Mouse (Mus musculus): ENCODE measurements around the gene Adap2. TPM values are rescaled to one million over a fixed set of nuclear protein-coding genes. Genes with fewer than 3 reads are reported as not detected.
A peak's percentile ranks its signal among the peaks of the same experiment; 100 is the strongest.
"Not testable (repeated sequence)": the region's sequence is repeated elsewhere in the genome, so short reads cannot be mapped to it uniquely, and the experiment has no call there.

Adap2 gene
- polyA plus RNA-seq, 1 experiment from 2014 or later, result 0.19 TPM

GRCm38 (mm10) chr11:80176911-80177895, 23.3 kb downstream of the Adap2 start:
- POLR2A ChIA-PET, result interaction anchor here (0.6 to 0.7 kb wide), 2 partner anchors 38 to 40 kb away, joined by 3 read pairs; no protein-coding TSS in a partner anchor

GRCm38 (mm10) chr11:80178316-80178715, 24.4 kb downstream of the Adap2 start:
- TF ChIP-seq CTCF (IDR thresholded peaks at IDR 0.05), result no peak
- ChIA-PET CTCF (no interaction called here), POLR2A (no interaction called here)
- DNase-seq (ENCODE audit: low read depth, low spot score), result no peak
- no peak for ATAC-seq
- no peaks in the 10 kb centered on the region for H3K27me3 ChIP-seq
- in situ Hi-C loops (cut with MboI; ENCODE audit: low pct_unique_long_range_greater_than_20kb), result no loop called here

More at GRCm38 (mm10) chr11:80176911-80177895, 23.3 kb downstream of the Adap2 start:
- in situ Hi-C loops (cut with MboI; ENCODE audit: low pct_unique_long_range_greater_than_20kb), result no loop called here
- no peaks in the 10 kb centered on the region for H3K27me3 ChIP-seq
- CTCF ChIA-PET, result no interaction called here
- ATAC-seq, result no peak
- TF ChIP-seq CTCF (IDR thresholded peaks at IDR 0.05), result no peak
- DNase-seq (ENCODE audit: low read depth, low spot score), result no peak

DNA sequence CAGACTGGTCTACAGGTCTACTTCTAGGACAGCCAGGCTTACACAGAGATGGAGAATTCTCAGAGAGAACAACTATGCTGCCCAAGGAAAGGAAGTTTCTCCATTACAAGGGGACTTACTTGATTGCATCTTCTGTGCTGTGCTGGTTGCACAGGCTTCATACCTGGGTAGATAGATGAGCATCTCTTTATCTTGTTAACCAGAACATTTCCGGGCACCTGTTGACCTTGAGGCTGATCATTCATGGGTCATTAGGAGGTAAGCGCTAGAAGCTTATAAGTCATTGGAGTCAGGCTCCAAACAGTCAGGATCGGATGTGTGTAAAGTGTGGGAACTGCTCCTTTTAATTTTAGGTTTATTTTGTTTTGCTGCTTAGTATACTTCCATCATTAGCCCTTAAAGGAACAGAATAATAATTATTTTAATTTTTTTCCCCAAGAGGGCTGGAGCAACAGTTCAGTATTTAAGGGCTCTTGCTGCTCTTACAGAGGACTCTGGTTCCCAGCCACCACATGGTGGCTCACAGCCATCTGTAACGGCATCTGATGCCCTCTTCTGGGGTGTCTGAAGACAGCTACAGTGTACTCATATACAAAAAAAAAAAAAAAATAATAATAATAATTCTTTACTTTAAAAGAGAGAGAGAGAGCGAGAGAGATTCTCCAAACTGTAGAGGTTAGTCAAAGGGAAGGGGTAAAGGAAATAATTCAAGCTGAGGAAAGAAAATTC, 27.3 kb downstream of the Adap2 start:
- no peak for ATAC-seq
- no peak for DNase-seq (ENCODE audit: low read depth, low spot score)
- no peaks in the 10 kb centered on the region for H3K27me3 ChIP-seq
- in situ Hi-C loops (cut with MboI; ENCODE audit: low pct_unique_long_range_greater_than_20kb), result no loop called here
- no peak for TF ChIP-seq CTCF (IDR thresholded peaks at IDR 0.05)
- CTCF ChIA-PET, result no interaction called here
- POLR2A ChIA-PET, result no interaction called here

GRCm38 (mm10) chr11:80183054-80183704, 29.3 kb downstream of the Adap2 start:
- peak; percentile 62 for TF ChIP-seq CTCF (IDR thresholded peaks at IDR 0.05)
- H3K27me3 ChIP-seq; in situ Hi-C loops (cut with MboI; ENCODE audit: low pct_unique_long_range_greater_than_20kb); ATAC-seq; POLR2A ChIA-PET: not testable (repeated sequence)
- peak; percentile 19 for DNase-seq (ENCODE audit: low read depth, low spot score)
- CTCF ChIA-PET, result interaction anchor here (0.7 to 1.2 kb wide), 7 partner anchors 10 to 140 kb away, joined by 3 to 5 read pairs (median 4); partner anchors contain the start of gene Adap2

DNA sequence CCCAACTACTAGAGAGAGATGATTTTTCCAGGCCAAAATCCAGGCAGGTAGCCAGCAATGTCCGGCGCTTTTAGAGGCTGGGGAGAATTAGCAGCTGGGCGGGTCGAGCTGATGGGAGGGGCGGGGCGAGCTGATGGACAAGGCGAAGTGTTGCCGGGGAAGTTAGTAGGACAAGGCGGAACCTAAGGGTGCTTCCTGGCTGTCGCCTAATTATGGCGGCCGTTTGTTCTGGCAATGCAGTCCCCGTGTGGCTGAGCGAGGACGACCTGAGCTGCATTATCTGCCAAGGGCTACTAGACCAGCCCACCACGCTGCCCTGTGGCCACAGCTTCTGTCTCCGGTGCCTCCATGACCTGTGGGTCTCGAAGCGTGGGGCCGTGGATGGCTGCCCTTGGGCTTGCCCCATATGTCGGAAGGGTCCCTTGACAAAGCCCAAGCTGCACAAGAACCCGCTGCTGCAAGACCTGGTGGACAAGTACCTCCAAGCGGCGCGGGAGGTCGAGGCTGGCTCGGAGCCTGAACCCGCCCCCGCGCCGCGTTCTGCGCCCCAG, 29.9 kb downstream of the Adap2 start, which contains the start of gene Rnf135:
Rnf135 (plus strand) TSS at position 147 of the 551 bp plus-strand sequence.
- no peak for TF ChIP-seq CTCF (IDR thresholded peaks at IDR 0.05)
- ATAC-seq (peak; percentile 95), DNase-seq (ENCODE audit: low read depth, low spot score) (peak; percentile 77)
- no peaks in the 10 kb centered on the region for H3K27me3 ChIP-seq
- ChIA-PET CTCF (interaction anchor here (0.7 to 1.2 kb wide), 7 partner anchors 9 to 140 kb away, joined by 3 to 5 read pairs (median 4); partner anchors contain the start of gene Adap2), POLR2A (interaction anchor here (0.8 kb wide), 1 partner anchor 9 kb away, joined by 4 read pairs; no protein-coding TSS in a partner anchor)
- in situ Hi-C loops (cut with MboI; ENCODE audit: low pct_unique_long_range_greater_than_20kb), result no loop called here

DNA sequence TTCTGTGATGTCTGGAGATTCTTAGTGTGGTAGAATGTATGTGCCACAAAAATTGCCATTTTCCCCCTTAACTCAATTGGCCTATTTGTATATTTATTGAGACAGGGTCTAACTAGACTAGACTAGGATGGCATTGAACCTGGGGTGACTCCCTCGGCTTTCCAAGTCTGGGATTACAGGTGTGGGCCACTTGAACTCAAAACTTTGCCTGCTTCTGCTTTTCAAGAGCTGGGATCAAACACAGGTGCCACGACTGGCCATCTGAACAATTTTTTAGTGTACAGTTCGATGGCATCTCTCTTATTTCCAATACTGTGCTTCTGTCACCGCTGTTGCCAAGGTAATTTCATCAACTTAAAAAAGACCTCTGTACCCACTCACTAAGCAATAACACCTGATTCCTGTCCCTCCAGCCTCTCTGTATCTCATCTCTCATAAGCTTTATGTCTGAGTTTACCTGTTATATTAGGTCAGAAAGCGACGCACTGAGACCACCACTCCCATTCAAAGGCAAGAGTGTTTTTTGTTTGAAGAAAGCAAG, 30.7 kb downstream of the Adap2 start:
- no peaks in the 10 kb centered on the region for H3K27me3 ChIP-seq
- in situ Hi-C loops (cut with MboI; ENCODE audit: low pct_unique_long_range_greater_than_20kb), result no loop called here
- DNase-seq (ENCODE audit: low read depth, low spot score) (no peak), ATAC-seq (no peak)
- ChIA-PET CTCF (interaction anchor here (1.3 to 1.9 kb wide), 3 partner anchors 10 to 19 kb away, joined by 4 to 5 read pairs (median 5); no protein-coding TSS in a partner anchor), POLR2A (interaction anchor here (0.8 kb wide), 1 partner anchor 8 kb away, joined by 4 read pairs; no protein-coding TSS in a partner anchor)
- no peak for TF ChIP-seq CTCF (IDR thresholded peaks at IDR 0.05)

- CTCF ChIA-PET, result interaction anchor here (1.0 to 1.9 kb wide), 4 partner anchors 9 to 20 kb away, joined by 3 to 5 read pairs (median 4); no protein-coding TSS in a partner anchor
Observed at GRCm38 (mm10) chr11:80185441-80185976, 31.6 kb downstream of the Adap2 start.

GRCm38 (mm10) chr11:80190280-80190679, 36.4 kb downstream of the Adap2 start:
- ChIA-PET POLR2A (no interaction called here), CTCF (interaction anchor here (1.3 to 1.8 kb wide), 2 partner anchors 9 to 19 kb away, joined by 4 to 5 read pairs; partner anchors contain the start of gene Rhot1)
- DNase-seq (ENCODE audit: low read depth, low spot score) (no peak), ATAC-seq (no peak)
- in situ Hi-C loops (cut with MboI; ENCODE audit: low pct_unique_long_range_greater_than_20kb), result loop anchor here (5.0 kb wide), 1 partner anchor 148 kb away; no protein-coding TSS in a partner anchor
- TF ChIP-seq CTCF (IDR thresholded peaks at IDR 0.05), result no peak
- no peaks in the 10 kb centered on the region for H3K27me3 ChIP-seq

More at GRCm38 (mm10) chr11:80185441-80185976, 31.6 kb downstream of the Adap2 start:
- DNase-seq (ENCODE audit: low read depth, low spot score); in situ Hi-C loops (cut with MboI; ENCODE audit: low pct_unique_long_range_greater_than_20kb); POLR2A ChIA-PET; ATAC-seq; H3K27me3 ChIP-seq: not testable (repeated sequence)

- peak; percentile 57 for TF ChIP-seq CTCF (IDR thresholded peaks at IDR 0.05)
- POLR2A ChIA-PET, result no interaction called here
- in situ Hi-C loops (cut with MboI; ENCODE audit: low pct_unique_long_range_greater_than_20kb), result loop anchor here (5.0 kb wide), 1 partner anchor 152 kb away; no protein-coding TSS in a partner anchor
- H3K27me3 ChIP-seq, result no peaks in the 10 kb centered on the region
- DNase-seq (ENCODE audit: low read depth, low spot score) (no peak), ATAC-seq (no peak)
- CTCF ChIA-PET, result interaction anchor here (1.4 to 2.3 kb wide), 3 partner anchors 8 to 10 kb away, joined by 4 to 8 read pairs (median 5); partner anchors contain the start of gene Rnf135
Observed at GRCm38 (mm10) chr11:80193827-80194226, 39.9 kb downstream of the Adap2 start.
